Mouse (Mus musculus) liver, embryonic 14.5 days (tissue): ENCODE results near the gene Pde5a. TPM values are rescaled to one million over a fixed set of nuclear protein-coding genes. Genes with fewer than 3 reads are reported as not detected.

ENCODE experiments used
- ATAC-seq: fragments of 200-750 bp; cut with Nextera tagmentation; 2 replicates; pipeline ENCODE4 v1.8.0; 2017; ENCODE audit warnings: moderate number of reproducible peaks, mild to moderate bottlenecking, moderate library complexity; ENCODE audit not compliant: insufficient read depth
- DNase-seq, 3 experiments: peaks; one replicate each; pipeline ENCODE4 v3.0.0-alpha.2; 2012 to 2013; ENCODE audit warnings: low read depth in 3 of 3, low spot score in 3 of 3
- H3K27ac ChIP-seq: fragments of 300-500 bp; sonication (generic); 2 replicates; pipeline ENCODE4 v1.5.1; 2014; ENCODE audit warnings: moderate library complexity, mild to moderate bottlenecking, control low read depth, inconsistent platforms
- H3K27me3 ChIP-seq: fragments of 300-500 bp; sonication (generic); 2 replicates; pipeline ENCODE4 v1.6.1; 2014; ENCODE audit warnings: mild to moderate bottlenecking, low read length, moderate library complexity; ENCODE audit not compliant: control insufficient read depth, insufficient read depth
- H3K36me3 ChIP-seq: fragments of 300-500 bp; sonication (generic); replicated peaks from 2 replicates; pipeline ENCODE4 v1.6.1; 2014; ENCODE audit warnings: low read depth; ENCODE audit not compliant: control insufficient read depth, insufficient read depth
- H3K4me1 ChIP-seq, 2 experiments: fragments of 200-500 bp in 1 of 2; fragments of 300-500 bp in 1 of 2; sonication (generic) in 1 of 2; replicated peaks; 2 replicates each; pipeline ENCODE4 v1.6.1; 2012 to 2014; ENCODE audit warnings: antibody characterized with exemption in 1 of 2, inconsistent platforms in 1 of 2, low read length in 1 of 2; ENCODE audit not compliant: control insufficient read depth in 2 of 2, insufficient read depth in 2 of 2
- H3K4me2 ChIP-seq: fragments of 300-500 bp; sonication (generic); 2 replicates; pipeline ENCODE4 v1.6.1; 2014; ENCODE audit warnings: low read depth, mild to moderate bottlenecking, control low read depth, moderate library complexity
- H3K4me3 ChIP-seq, 2 experiments: fragments of 200-500 bp in 1 of 2; fragments of 300-500 bp in 1 of 2; sonication (generic) in 1 of 2; 2 replicates each; pipeline ENCODE4 v1.5.1; 2012 to 2014; ENCODE audit warnings: low read depth in 2 of 2, low read length in 2 of 2, mild to moderate bottlenecking in 2 of 2, control low read depth in 1 of 2, inconsistent platforms in 1 of 2, moderate library complexity in 1 of 2; ENCODE audit not compliant: insufficient read depth in 1 of 2
- H3K9ac ChIP-seq: fragments of 300-500 bp; sonication (generic); replicated peaks from 2 replicates; pipeline ENCODE4 v1.6.1; 2014; ENCODE audit warnings: mild to moderate bottlenecking, control low read depth, moderate library complexity
- H3K9me3 ChIP-seq: fragments of 300-500 bp; sonication (generic); 2 replicates; pipeline ENCODE4 v1.6.1; 2016; ENCODE audit warnings: low read length, mixed read lengths; ENCODE audit not compliant: control insufficient read depth
- CTCF ChIP-seq: IDR thresholded peaks from 2 replicates; pipeline ENCODE4 v1.5.1; 2016; ENCODE audit warnings: antibody characterized with exemption, low read depth, control low read depth
- EP300 ChIP-seq: IDR thresholded peaks from 2 replicates; pipeline ENCODE4 v1.6.1; 2016; ENCODE audit warnings: antibody characterized with exemption, low read depth
- WGBS: fragments of 180-500 bp; shearing (Covaris S2); extraction: QIAGEN DNeasy Blood & Tissue Kit; methylation state at CpG from one replicate; pipeline ENCODE4 v1.1.7; 2014; ENCODE audit not compliant: insufficient replicate concordance; 5-methylcytosine and 5-hydroxymethylcytosine counted together
- polyA plus RNA-seq, 2 experiments: library from polyadenylated mRNA; depleted of rRNA in 1 of 2; stranded (reverse) in 1 of 2; unstranded in 1 of 2; fragments of >200 nt; fragmentation: Nextera tagmentation in 1 of 2; extraction: Ambion mirVana in 1 of 2; gene quantifications; 2 replicates each; pipeline versions ENCODE4 v1.2.1 to v1.2.3; 2012 to 2014

Gene Pde5a
- polyA plus RNA-seq, 2 experiments = 1.0 to 1.5 TPM

- DNase-seq = no peak
- H3K9me3 ChIP-seq = no peaks in the 10 kb centered on the region
- H3K4me3 ChIP-seq = no peak overlapping the region
- no peak overlapping the region for H3K4me2 ChIP-seq
- no peaks in the 10 kb centered on the region for H3K27me3 ChIP-seq
- ATAC-seq = no peak
- no peak overlapping the region for H3K9ac ChIP-seq
- no peaks in the 10 kb centered on the region for H3K4me1 ChIP-seq
- no peak overlapping the region for H3K27ac ChIP-seq
- H3K36me3 ChIP-seq = no peaks in the 10 kb centered on the region
- WGBS = 64% methylated on average over 3 of the region's 3 CpGs
- TF ChIP-seq CTCF (no peak), EP300 (no peak)
Measured at GRCm38 (mm10) chr3:122710141-122710540, 18.6 kb upstream of the Pde5a start.

- Histone ChIP-seq H3K9me3 (no peaks in the 10 kb centered on the region), H3K9ac (no peak overlapping the region), H3K4me3 (no peak overlapping the region), H3K36me3 (no peaks in the 10 kb centered on the region), H3K4me2 (no peak overlapping the region), H3K4me1 (no peaks in the 10 kb centered on the region), H3K27me3 (no peaks in the 10 kb centered on the region), H3K27ac (no peak overlapping the region)
- TF ChIP-seq CTCF (no peak), EP300 (no peak)
- ATAC-seq (no peak), DNase-seq (no peak)
- 23% methylated on average over 2 of the region's 2 CpGs for WGBS
Measured at GRCm38 (mm10) chr3:122718631-122719030, 10.1 kb upstream of the Pde5a start.

- TF ChIP-seq EP300 (no peak), CTCF (no peak)
- Histone ChIP-seq H3K36me3 (no peaks in the 10 kb centered on the region), H3K9me3 (no peaks in the 10 kb centered on the region), H3K4me3 (no peak overlapping the region), H3K9ac (no peak overlapping the region), H3K27me3 (no peaks in the 10 kb centered on the region), H3K4me2 (no peak overlapping the region), H3K27ac (no peak overlapping the region), H3K4me1 (no peaks in the 10 kb centered on the region)
- ATAC-seq (no peak), DNase-seq (no peak)
- 42% methylated on average over 9 of the region's 9 CpGs for WGBS
Measured at GRCm38 (mm10) chr3:122721522-122721921, 7.2 kb upstream of the Pde5a start.

DNA sequence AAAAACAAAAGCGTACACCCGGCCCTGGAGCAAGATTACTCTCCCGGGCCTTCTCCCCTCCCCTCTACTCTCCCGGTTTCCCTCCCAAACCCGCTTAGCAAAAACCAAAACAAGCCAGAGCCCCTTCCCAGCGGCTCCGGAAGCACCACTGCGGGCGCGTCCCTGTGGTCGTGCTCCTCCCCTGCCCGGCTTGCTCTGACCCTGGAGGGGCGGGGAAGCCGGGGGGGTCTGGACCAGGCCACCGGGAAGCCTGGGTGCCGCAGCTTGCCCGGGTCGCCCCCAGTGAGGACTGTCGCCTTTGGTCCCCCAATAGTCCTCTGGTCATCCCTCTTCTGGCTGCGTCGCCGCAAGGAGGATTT lies 833 bp downstream of the Pde5a start:
- DNase-seq = no peak
- Histone ChIP-seq H3K9ac (peak overlapping the region; percentile 37), H3K9me3 (no peaks in the 10 kb centered on the region), H3K27me3 (peaks cover 20% of the 10 kb centered on the region), H3K4me1 (no peaks in the 10 kb centered on the region), H3K27ac (no peak overlapping the region), H3K4me2 (peak overlapping the region; percentile 73), H3K4me3 (peak overlapping the region; percentile 52 to 58), H3K36me3 (no peaks in the 10 kb centered on the region)
- WGBS = 0% methylated on average over 22 of the region's 22 CpGs
- no peak for TF ChIP-seq CTCF
- no peak for TF ChIP-seq EP300
- ATAC-seq = peak; percentile 49; the same call in 1 of the 2 replicates

DNA sequence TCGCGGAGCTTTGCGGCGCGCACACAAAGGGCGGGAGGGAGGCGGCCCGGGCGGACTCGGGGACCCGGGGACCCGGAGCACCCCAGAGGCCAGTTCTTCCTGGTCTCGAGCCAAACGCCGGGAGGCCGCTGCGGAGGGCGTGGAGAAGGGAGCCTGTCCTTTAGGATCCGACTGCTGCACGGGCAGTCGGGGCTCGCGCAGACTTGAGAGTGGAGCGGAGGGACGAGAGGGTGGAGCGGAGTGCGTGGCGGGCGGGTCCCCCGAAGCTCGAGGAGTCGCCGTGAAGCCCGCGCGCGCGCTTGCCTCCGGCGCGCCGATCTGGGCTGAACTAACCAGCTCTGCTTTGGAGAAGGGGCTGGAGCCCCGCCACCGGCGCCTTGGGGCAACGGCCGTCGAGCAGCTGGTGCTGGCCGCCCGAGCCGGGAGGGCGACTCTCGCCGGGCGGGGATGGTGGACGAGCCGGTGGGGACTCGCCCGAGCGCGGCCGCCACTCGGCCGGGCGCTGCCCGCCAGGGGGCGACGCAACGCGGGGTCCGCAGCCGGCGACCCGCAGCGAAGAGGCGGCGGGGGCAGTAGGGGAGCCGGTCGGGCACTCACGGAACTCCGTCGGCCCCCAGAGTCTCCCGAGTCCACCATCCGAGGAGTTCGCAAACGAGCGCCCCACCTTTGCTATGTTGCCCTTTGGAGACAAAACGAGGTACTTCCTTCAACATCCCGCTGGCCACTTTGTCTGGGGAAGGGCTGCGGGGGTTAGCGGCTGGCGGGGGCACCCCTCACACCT lies 1.4 kb downstream of the Pde5a start:
- Histone ChIP-seq H3K9me3 (no peaks in the 10 kb centered on the region), H3K9ac (peak overlapping the region; percentile 9; the same call in 1 of the 2 replicates), H3K4me2 (peak overlapping the region; percentile 73), H3K4me1 (no peaks in the 10 kb centered on the region), H3K36me3 (no peaks in the 10 kb centered on the region), H3K27me3 (peaks cover 20% of the 10 kb centered on the region), H3K27ac (no peak overlapping the region), H3K4me3 (peak overlapping the region; percentile 52 to 58)
- no peak for TF ChIP-seq CTCF
- TF ChIP-seq EP300 = no peak
- WGBS = under 1% methylated on average over 89 of the region's 92 CpGs
- peak; percentile 51 for ATAC-seq
- DNase-seq = no peak
